Mouse (Mus musculus) layer of hippocampus, adult 9-10 months (tissue): ENCODE results near the gene Cenpw.

ENCODE experiments used
- DNase-seq: peaks from one replicate; pipeline ENCODE4 v3.0.0; 2022; ENCODE audit warnings: low spot score

Cenpw gene

DNA sequence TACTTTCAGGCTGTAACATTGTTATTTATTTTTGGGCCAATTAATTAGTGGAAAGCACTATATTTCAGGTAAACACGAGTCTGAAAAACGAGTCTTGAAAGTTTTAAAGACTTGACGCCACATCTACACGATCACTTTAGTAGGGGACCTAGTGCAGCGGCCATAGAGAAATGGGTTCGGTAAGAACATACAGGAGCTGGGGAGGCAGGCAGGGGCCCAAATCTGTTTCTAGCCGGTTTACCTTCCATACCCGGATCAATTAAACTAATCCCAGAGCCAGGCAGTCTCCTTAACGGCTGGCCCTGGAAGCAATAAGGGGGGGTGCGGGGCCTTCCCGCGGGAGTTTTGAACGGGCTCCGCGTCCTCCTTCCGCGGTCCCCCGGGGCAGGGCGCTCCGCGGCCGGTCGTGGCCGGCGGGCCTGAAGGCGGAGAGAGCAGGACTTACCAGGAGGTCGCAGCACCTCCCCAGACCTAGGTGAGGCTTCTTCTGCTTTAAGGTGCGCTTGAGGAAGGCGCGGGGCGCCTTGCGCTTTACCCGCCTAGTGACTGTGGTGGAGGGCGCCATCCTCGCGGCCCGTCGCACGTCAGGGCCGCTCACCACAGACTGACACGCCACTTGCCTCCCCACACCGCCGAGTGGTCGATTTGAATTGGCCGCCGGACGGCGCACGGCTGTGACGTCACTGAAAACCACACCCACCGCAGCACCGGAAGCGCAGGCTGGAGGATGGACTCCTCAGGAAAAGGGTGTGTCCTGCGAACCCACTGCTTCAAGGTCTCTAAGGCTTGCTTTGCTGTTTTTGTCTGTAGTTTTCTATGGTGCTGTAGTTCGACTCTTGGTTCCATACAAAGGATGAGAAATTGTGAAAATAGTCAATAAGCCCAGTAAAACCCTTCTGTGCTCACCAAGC, at the start of gene Cenpw:
TSS of gene Cenpw (minus strand) at position 645 of the 911 bp plus-strand sequence.
- DNase-seq = peak; percentile 37

DNA sequence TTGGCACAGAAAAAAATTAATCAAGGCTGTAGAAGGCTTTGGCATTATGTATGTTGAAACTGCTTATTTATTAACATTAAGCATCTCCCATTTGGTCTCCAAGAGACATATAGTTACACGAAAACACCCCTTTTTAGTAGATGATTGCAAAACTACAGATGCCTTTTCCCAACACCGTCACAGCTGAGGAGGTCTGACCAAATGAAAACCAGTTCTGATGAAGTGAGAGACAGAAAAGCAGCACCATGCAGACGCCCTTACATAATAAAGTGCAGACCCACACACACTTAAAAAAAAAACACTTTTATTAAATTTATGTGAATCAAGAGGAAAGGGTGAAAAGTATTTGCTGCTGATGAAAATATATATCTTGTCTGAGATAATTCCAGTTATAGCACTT, 49.3 kb upstream of the Cenpw start:
- DNase-seq = no peak

- DNase-seq = no peak
These were observed 859 bp downstream of the Cenpw start for GRCm38 (mm10) chr10:30199501-30199900.

GRCm38 (mm10) chr10:30167700-30168099, 32.7 kb downstream of the Cenpw start:
- DNase-seq = no peak
